Mouse (Mus musculus) ES-E14 (cell line): ENCODE data around the gene Reln. TPM values are rescaled to one million over a fixed set of nuclear protein-coding genes. Genes with fewer than 3 reads are reported as not detected.

Experiments used
- DNase-seq: peaks from one replicate; pipeline ENCODE4 v3.0.0-alpha.2; 2013; ENCODE audit warnings: low read depth, low spot score
- H3K27ac ChIP-seq: 2 replicates; pipeline ENCODE4 v1.5.1; 2012; ENCODE audit warnings: low read depth, mild to moderate bottlenecking, low read length, moderate library complexity, mixed read lengths; ENCODE audit not compliant: poor library complexity, insufficient read depth, severe bottlenecking
- H3K36me3 ChIP-seq: 2 replicates; pipeline ENCODE4 v1.6.1; 2012; ENCODE audit warnings: mild to moderate bottlenecking, low read length, moderate library complexity, mixed read lengths; ENCODE audit not compliant: control insufficient read depth, poor library complexity, insufficient read depth, severe bottlenecking
- H3K4me1 ChIP-seq, 2 experiments: fragments of 150-350 bp in 1 of 2; sonication (generic) in 1 of 2; 2 replicates each; pipeline ENCODE4 v1.6.1; 2012; ENCODE audit warnings: low read length in 2 of 2, mild to moderate bottlenecking in 1 of 2, mixed read lengths in 1 of 2; ENCODE audit not compliant: control insufficient read depth in 2 of 2, insufficient read depth in 2 of 2, poor library complexity in 1 of 2
- H3K4me3 ChIP-seq, 2 experiments: fragments of 150-350 bp in 1 of 2; sonication (generic) in 1 of 2; 2 replicates each; pipeline ENCODE4 v1.5.1; 2012; ENCODE audit warnings: low read length in 2 of 2, low read depth in 1 of 2, mild to moderate bottlenecking in 1 of 2, mixed read lengths in 1 of 2; ENCODE audit not compliant: insufficient read depth in 1 of 2, poor library complexity in 1 of 2, severe bottlenecking in 1 of 2
- H3K9ac ChIP-seq: 2 replicates; pipeline ENCODE4 v1.6.1; 2012; ENCODE audit warnings: low read depth, mild to moderate bottlenecking, low read length, mixed read lengths; ENCODE audit not compliant: poor library complexity, insufficient read depth, severe bottlenecking
- H3K9me3 ChIP-seq: fragments of 150-350 bp; sonication (generic); 2 replicates; pipeline ENCODE4 v1.6.1; 2012; ENCODE audit warnings: low read depth, mild to moderate bottlenecking, low read length; ENCODE audit not compliant: control insufficient read depth, insufficient read depth
- CHD2 ChIP-seq: IDR thresholded peaks from 2 replicates; pipeline ENCODE4 v1.6.1; 2014; ENCODE audit warnings: mild to moderate bottlenecking, low read depth, low read length, inconsistent platforms
- HCFC1 ChIP-seq: IDR thresholded peaks from 2 replicates; pipeline ENCODE4 v1.6.1; 2012; ENCODE audit warnings: low read length, inconsistent platforms, borderline replicate concordance; ENCODE audit not compliant: insufficient read depth
- MAFK ChIP-seq: IDR thresholded peaks from 2 replicates; pipeline ENCODE4 v1.6.1; 2014; ENCODE audit warnings: mild to moderate bottlenecking, low read depth, low read length, inconsistent platforms; ENCODE audit not compliant: insufficient read depth
- ZC3H11A ChIP-seq: IDR thresholded peaks from 2 replicates; pipeline ENCODE4 v1.6.1; 2012; ENCODE audit warnings: low read depth, mild to moderate bottlenecking, inconsistent platforms, low read length, borderline replicate concordance
- ZNF384 ChIP-seq: IDR thresholded peaks from 2 replicates; pipeline ENCODE4 v1.6.1; 2012; ENCODE audit warnings: low read depth, low read length, inconsistent platforms
- in situ Hi-C, 2 experiments: fragments of 600-800 bp; cut with MboI; formaldehyde crosslinking; loops; one replicate each; pipeline ENCODE4 v1.15.1; 2025; ENCODE audit warnings: low sequenced_read_pairs in 2 of 2, inconsistent platforms in 1 of 2; ENCODE audit not compliant: unreplicated experiment in 2 of 2
- total RNA-seq: library from RNA; depleted of rRNA; stranded (reverse); fragments of 300-350 nt; gene quantifications from 2 replicates; pipeline ENCODE4 v1.2.3, GENCODE M21; 2012

Reln gene
- total RNA-seq, 1 experiment = 2.1 TPM

DNA sequence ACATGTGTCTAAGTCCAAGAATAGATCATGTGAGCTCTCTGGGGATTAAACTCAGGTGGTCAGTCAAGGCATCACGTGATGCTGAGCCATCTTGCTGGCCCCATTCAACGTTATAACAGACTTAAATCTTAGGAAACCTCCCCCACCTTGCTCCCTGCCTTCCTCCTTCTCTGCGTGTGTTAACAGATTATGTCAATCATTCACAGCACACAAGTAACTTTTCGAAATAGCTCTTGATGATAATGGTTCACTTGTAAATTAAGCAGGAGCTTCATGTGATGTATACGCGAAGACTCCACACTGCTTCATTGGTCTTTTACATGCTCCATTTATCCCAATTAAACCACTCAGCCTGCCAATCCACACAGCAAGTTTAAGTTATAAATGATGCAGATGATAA is 271.9 kb downstream of the Reln start:
- in situ Hi-C loops = no loop called here
- DNase-seq = no peak
- Histone ChIP-seq H3K36me3 (no peaks in the 10 kb centered on the region), H3K4me3 (no peak overlapping the region), H3K9ac (no peak overlapping the region), H3K27ac (no peak overlapping the region), H3K4me1 (no peaks in the 10 kb centered on the region), H3K9me3 (no peaks in the 10 kb centered on the region)
- TF ChIP-seq MAFK (no peak), HCFC1 (no peak), ZNF384 (no peak), ZC3H11A (no peak), CHD2 (no peak)

GRCm38 (mm10) chr5:22059251-22059650 is 285.3 kb downstream of the Reln start:
- Histone ChIP-seq H3K4me3 (no peak overlapping the region), H3K9ac (no peak overlapping the region), H3K4me1 (no peaks in the 10 kb centered on the region), H3K9me3 (no peaks in the 10 kb centered on the region), H3K36me3 (no peaks in the 10 kb centered on the region), H3K27ac (no peak overlapping the region)
- DNase-seq = no peak
- TF ChIP-seq ZNF384 (no peak), MAFK (no peak), ZC3H11A (no peak), HCFC1 (no peak), CHD2 (no peak)
- in situ Hi-C loops = no loop called here

DNA sequence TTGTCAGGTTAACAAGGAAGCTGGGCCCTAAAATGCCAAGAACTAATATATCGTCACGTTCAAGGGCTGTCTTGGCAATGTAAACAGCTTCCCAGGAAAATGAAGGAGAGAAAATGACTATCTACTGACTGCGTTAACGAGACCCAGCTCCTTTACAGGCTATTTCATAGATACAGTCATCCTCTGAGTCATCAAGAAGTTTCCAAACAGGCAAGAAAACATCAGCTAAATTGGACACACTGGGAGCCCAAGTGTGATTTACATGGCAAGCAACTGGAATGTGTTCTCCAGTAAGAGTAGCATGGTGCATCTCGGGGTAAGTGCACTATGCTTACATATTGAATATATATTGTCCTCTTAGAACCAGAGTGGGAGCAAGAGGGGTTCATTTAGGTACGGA is 302.7 kb downstream of the Reln start:
- Histone ChIP-seq H3K27ac (no peak overlapping the region), H3K4me3 (no peak overlapping the region), H3K36me3 (no peaks in the 10 kb centered on the region), H3K9me3 (no peaks in the 10 kb centered on the region), H3K4me1 (no peaks in the 10 kb centered on the region), H3K9ac (no peak overlapping the region)
- TF ChIP-seq CHD2 (no peak), ZC3H11A (no peak), ZNF384 (no peak), MAFK (no peak), HCFC1 (no peak)
- no peak for DNase-seq
- in situ Hi-C loops = no loop called here

GRCm38 (mm10) chr5:22039375-22040149 is 304.9 kb downstream of the Reln start:
- in situ Hi-C loops = no loop called here
- H3K4me3 ChIP-seq = no peak overlapping the region
- DNase-seq = no peak

DNA sequence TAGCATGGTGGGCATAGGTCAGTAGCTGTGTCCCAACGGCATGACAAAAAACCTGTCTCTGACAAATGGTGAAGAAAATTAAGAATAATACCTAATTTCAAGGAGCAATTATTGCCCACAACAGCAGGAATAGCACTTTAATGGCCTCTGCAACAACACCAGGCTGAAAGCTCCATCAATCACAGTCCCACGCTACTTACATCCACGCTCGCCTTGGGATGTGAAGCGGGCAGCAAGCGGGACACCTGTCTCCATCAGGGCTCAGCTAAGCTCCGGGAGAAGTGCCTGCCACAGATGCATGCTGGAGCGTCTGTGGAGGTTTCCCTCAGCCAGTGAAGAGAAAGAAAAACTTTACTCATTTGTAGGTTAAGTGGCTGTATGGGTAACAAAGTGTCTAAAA is 309.3 kb downstream of the Reln start:
- Histone ChIP-seq H3K9me3 (no peaks in the 10 kb centered on the region), H3K9ac (no peak overlapping the region), H3K36me3 (no peaks in the 10 kb centered on the region), H3K4me3 (no peak overlapping the region), H3K4me1 (no peaks in the 10 kb centered on the region), H3K27ac (no peak overlapping the region)
- DNase-seq = no peak
- TF ChIP-seq CHD2 (no peak), MAFK (no peak), HCFC1 (no peak), ZC3H11A (no peak), ZNF384 (no peak)
- in situ Hi-C loops = no loop called here

More at GRCm38 (mm10) chr5:22039375-22040149, 304.9 kb downstream of the Reln start:
- Histone ChIP-seq H3K4me1 (no peaks in the 10 kb centered on the region), H3K36me3 (no peaks in the 10 kb centered on the region), H3K9me3 (no peaks in the 10 kb centered on the region), H3K27ac (no peak overlapping the region), H3K9ac (no peak overlapping the region)
- TF ChIP-seq ZC3H11A = no peak
